Comparison of ENCODE assay signal across 8 mouse cellular contexts in genomic region chr2:3327351-3327750, GRCm38 (mm10). TPM values are rescaled to one million over a fixed set of nuclear protein-coding genes. Genes with fewer than 3 reads are reported as not detected.
A peak's percentile ranks its signal among the peaks of the same experiment; 100 is the strongest.
DNase-seq lines count a peak whose midpoint lies in the region; ATAC-seq and TF ChIP-seq lines count a peak whose summit lies in the region.

No protein-coding gene starts in this region.

- TF ChIP-seq POLR2A in cortical plate, adult 2 months (IDR thresholded peaks at IDR 0.05; ENCODE audit: extremely low read depth, insufficient read depth, low read length) = no peak

- no peak overlapping the region for H3K4me3 ChIP-seq in forebrain, embryonic 11.5 days (ENCODE audit: low read depth, low read length)
- H3K4me3 ChIP-seq in forebrain, embryonic 16.5 days (replicated peaks; ENCODE audit: low read length) = no peak overlapping the region
- H3K4me3 ChIP-seq in cortical plate, adult 2 months (ENCODE audit: insufficient read depth, low read length) = no peak overlapping the region
- H3K4me3 ChIP-seq in hindbrain, postnatal 0 days (ENCODE audit: low read length) = no peak overlapping the region
- no peak overlapping the region for H3K4me3 ChIP-seq in stomach, postnatal 0 days (ENCODE audit: low read depth, low read length)

- H3K9me3 ChIP-seq in forebrain, embryonic 11.5 days (ENCODE audit: control insufficient read depth, low read length) = no peaks in the 10 kb centered on the region
- H3K9me3 ChIP-seq in forebrain, embryonic 16.5 days (ENCODE audit: control insufficient read depth, low read length) = no peaks in the 10 kb centered on the region
- H3K9me3 ChIP-seq in hindbrain, postnatal 0 days (ENCODE audit: low read length) = no peaks in the 10 kb centered on the region
- H3K9me3 ChIP-seq in stomach, postnatal 0 days (ENCODE audit: control insufficient read depth, low read length) = no peaks in the 10 kb centered on the region

- no peak for TF ChIP-seq EP300 in stomach, postnatal 0 days (optimal IDR thresholded peaks at IDR 0.05)

- H3K36me3 ChIP-seq in forebrain, embryonic 11.5 days (ENCODE audit: control insufficient read depth, insufficient read depth, low read length) = peaks cover 9% of the 10 kb centered on the region; the same call in 1 of the 2 replicates
- peaks cover 36% of the 10 kb centered on the region for H3K36me3 ChIP-seq in forebrain, embryonic 16.5 days (ENCODE audit: control insufficient read depth, insufficient read depth)
- H3K36me3 ChIP-seq in hindbrain, postnatal 0 days (ENCODE audit: insufficient read depth, low read length) = peaks cover 41% of the 10 kb centered on the region
- peaks cover 3% of the 10 kb centered on the region; the same call in 1 of the 2 replicates for H3K36me3 ChIP-seq in stomach, postnatal 0 days (ENCODE audit: control insufficient read depth, insufficient read depth, low read length)

- no peak overlapping the region for H3K4me2 ChIP-seq in forebrain, embryonic 11.5 days (ENCODE audit: low read depth, low read length, severe bottlenecking)
- H3K4me2 ChIP-seq in forebrain, embryonic 16.5 days (ENCODE audit: low read length) = no peak overlapping the region
- H3K4me2 ChIP-seq in hindbrain, postnatal 0 days (ENCODE audit: low read depth, low read length) = no peak overlapping the region
- H3K4me2 ChIP-seq in stomach, postnatal 0 days (replicated peaks; ENCODE audit: low read depth) = no peak overlapping the region

- no peaks in the 10 kb centered on the region; the same call in 1 of the 2 replicates for H3K4me1 ChIP-seq in forebrain, embryonic 11.5 days (replicated peaks; ENCODE audit: control insufficient read depth, insufficient read depth, low read length)
- peaks cover 13% of the 10 kb centered on the region for H3K4me1 ChIP-seq in forebrain, embryonic 16.5 days (replicated peaks; ENCODE audit: control insufficient read depth, insufficient read depth, low read length)
- peaks cover 2% of the 10 kb centered on the region; the same call in 1 of the 2 replicates for H3K4me1 ChIP-seq in cortical plate, adult 2 months (ENCODE audit: control insufficient read depth, insufficient read depth, low read length)
- peaks cover 14% of the 10 kb centered on the region; the same call in 1 of the 2 replicates for H3K4me1 ChIP-seq in hindbrain, postnatal 0 days (ENCODE audit: insufficient read depth, low read length)
- peaks cover 4% of the 10 kb centered on the region for H3K4me1 ChIP-seq in stomach, postnatal 0 days (replicated peaks; ENCODE audit: control insufficient read depth, insufficient read depth)

- no peak overlapping the region for H3K27ac ChIP-seq in forebrain, embryonic 11.5 days (ENCODE audit: low read depth, low read length)
- no peak overlapping the region for H3K27ac ChIP-seq in forebrain, embryonic 16.5 days (ENCODE audit: low read length)
- H3K27ac ChIP-seq in cortical plate, adult 2 months (ENCODE audit: insufficient read depth, low read length) = no peak overlapping the region
- no peak overlapping the region for H3K27ac ChIP-seq in hindbrain, postnatal 0 days
- H3K27ac ChIP-seq in stomach, postnatal 0 days (replicated peaks) = no peak overlapping the region

- ATAC-seq in forebrain, embryonic 11.5 days (replicated peaks; ENCODE audit: low FRiP score) = no peak; the same call in 1 of the 2 replicates
- no peak for ATAC-seq in forebrain, embryonic 16.5 days
- no peak for ATAC-seq in hindbrain, postnatal 0 days
- peak; percentile 73 for ATAC-seq in stomach, postnatal 0 days (ENCODE audit: low FRiP score, low TSS enrichment)

- 50% methylated on average over 1 of the region's 1 CpGs for WGBS in forebrain, embryonic 11.5 days
- WGBS in forebrain, embryonic 16.5 days = 28% methylated on average over 1 of the region's 1 CpGs
- 38% methylated on average over 1 of the region's 1 CpGs for WGBS in hindbrain, postnatal 0 days
- whole genome bisulfite sequencing in stomach, postnatal 0 days = 28% methylated on average over 1 of the region's 1 CpGs

- peak; percentile 58 for DNase-seq in forebrain, embryonic 11.5 days (ENCODE audit: low spot score)
- DNase-seq in thymus, postnatal 4 days = peak; percentile 18
- DNase-seq in thymus, postnatal 14 days = no peak
- peak; percentile 78 for DNase-seq in hindbrain, postnatal 0 days (ENCODE audit: low spot score)
- peak; percentile 85 for DNase-seq in lung, postnatal 36 days
- DNase-seq in stomach, postnatal 0 days (ENCODE audit: low spot score) = peak; percentile 71

- H3K9ac ChIP-seq in forebrain, embryonic 11.5 days (ENCODE audit: low read length) = no peak overlapping the region
- H3K9ac ChIP-seq in forebrain, embryonic 16.5 days (replicated peaks; ENCODE audit: low read depth, low read length) = no peak overlapping the region
- H3K9ac ChIP-seq in hindbrain, postnatal 0 days (replicated peaks; ENCODE audit: low read length) = no peak overlapping the region
- no peak overlapping the region for H3K9ac ChIP-seq in stomach, postnatal 0 days (ENCODE audit: low read length)

- H3K27me3 ChIP-seq in forebrain, embryonic 11.5 days (ENCODE audit: control insufficient read depth, insufficient read depth, low read length) = no peaks in the 10 kb centered on the region
- H3K27me3 ChIP-seq in forebrain, embryonic 16.5 days (replicated peaks; ENCODE audit: control insufficient read depth, insufficient read depth, low read length) = no peaks in the 10 kb centered on the region
- no peaks in the 10 kb centered on the region for H3K27me3 ChIP-seq in hindbrain, postnatal 0 days (ENCODE audit: insufficient read depth, low read length)
- no peaks in the 10 kb centered on the region for H3K27me3 ChIP-seq in stomach, postnatal 0 days (ENCODE audit: control insufficient read depth, insufficient read depth, low read length)

- TF ChIP-seq CTCF in cortical plate, adult 2 months (IDR thresholded peaks at IDR 0.05; ENCODE audit: extremely low read depth, insufficient read depth, low read length) = peak; percentile 45; the same call in 1 of the 2 replicates
- peak; percentile 72 for TF ChIP-seq CTCF in hindbrain, postnatal 0 days (IDR thresholded peaks at IDR 0.05; ENCODE audit: low read depth)
- peak; percentile 80 for TF ChIP-seq CTCF in stomach, postnatal 0 days (IDR thresholded peaks at IDR 0.05; ENCODE audit: low read depth)

RNA-seq across cellular contexts. Expression of gene Rpp38, which starts 5.1 kb away (rescaled TPM):
- 20.3 and 26.2 TPM in 2 replicates for polyA plus RNA-seq in forebrain, embryonic 11.5 days (2014; fragmentation: Nextera tagmentation; extraction: Ambion mirVana)
- polyA plus RNA-seq in forebrain, embryonic 16.5 days (2015; fragmentation: Nextera tagmentation; extraction: Ambion mirVana) = 14.7 and 15.9 TPM in 2 replicates
- 11.0 and 11.7 TPM in 2 replicates for polyA plus RNA-seq in cortical plate, adult 2 months (2012; rRNA removed)
- total RNA-seq in hindbrain, postnatal 0 days (2014; rRNA removed) = 7.0 and 8.7 TPM in 2 replicates
- polyA plus RNA-seq in hindbrain, postnatal 0 days (2015; fragmentation: Nextera tagmentation; extraction: Ambion mirVana) = 7.1 and 8.6 TPM in 2 replicates
- 17.2 and 20.3 TPM in 2 replicates for polyA plus RNA-seq in stomach, postnatal 0 days (2015; fragmentation: Nextera tagmentation; extraction: Ambion mirVana)

RNA-seq across cellular contexts. Expression of gene Acbd7, which starts 8.6 kb away (rescaled TPM):
- 0.40 TPM in 1 of 2 replicates, not detected in the other for polyA plus RNA-seq in forebrain, embryonic 11.5 days (2014; fragmentation: Nextera tagmentation; extraction: Ambion mirVana)
- polyA plus RNA-seq in forebrain, embryonic 16.5 days (2015; fragmentation: Nextera tagmentation; extraction: Ambion mirVana) = 1.2 and 1.3 TPM in 2 replicates
- 1.2 and 1.4 TPM in 2 replicates for polyA plus RNA-seq in cortical plate, adult 2 months (2012; rRNA removed)
- 3.0 TPM in 1 of 2 replicates, not detected in the other for total RNA-seq in hindbrain, postnatal 0 days (2014; rRNA removed)
- 9.0 and 9.2 TPM in 2 replicates for polyA plus RNA-seq in hindbrain, postnatal 0 days (2015; fragmentation: Nextera tagmentation; extraction: Ambion mirVana)
- 0.25 and 1.1 TPM in 2 replicates for polyA plus RNA-seq in stomach, postnatal 0 days (2015; fragmentation: Nextera tagmentation; extraction: Ambion mirVana)

RNA-seq across cellular contexts. Expression of gene Nmt2, which starts 43.3 kb away (rescaled TPM):
- polyA plus RNA-seq in forebrain, embryonic 11.5 days (2014; fragmentation: Nextera tagmentation; extraction: Ambion mirVana) = 65.3 TPM in 2 replicates
- 119 and 126 TPM in 2 replicates for polyA plus RNA-seq in forebrain, embryonic 16.5 days (2015; fragmentation: Nextera tagmentation; extraction: Ambion mirVana)
- 52.5 and 53.3 TPM in 2 replicates for polyA plus RNA-seq in cortical plate, adult 2 months (2012; rRNA removed)
- 55.2 and 69.3 TPM in 2 replicates for total RNA-seq in hindbrain, postnatal 0 days (2014; rRNA removed)
- polyA plus RNA-seq in hindbrain, postnatal 0 days (2015; fragmentation: Nextera tagmentation; extraction: Ambion mirVana) = 104 and 106 TPM in 2 replicates
- 23.8 and 24.0 TPM in 2 replicates for polyA plus RNA-seq in stomach, postnatal 0 days (2015; fragmentation: Nextera tagmentation; extraction: Ambion mirVana)
